Mouse (Mus musculus) A20 (cell line): ENCODE data around the gene Cdca7l.
"Not testable (repeated sequence)": the region's sequence is repeated elsewhere in the genome, so short reads cannot be mapped to it uniquely, and the experiment has no call there.

Source experiments
- DNase-seq: peaks from one replicate; pipeline ENCODE4 v3.0.0-alpha.2; 2011; ENCODE audit warnings: low read depth, low spot score

Cdca7l gene

GRCm38 (mm10) chr12:117861249-117861648 is 57.2 kb downstream of the Cdca7l start:
- no peak for DNase-seq

GRCm38 (mm10) chr12:117862655-117863054 is 58.6 kb downstream of the Cdca7l start:
- no peak for DNase-seq

GRCm38 (mm10) chr12:117867708-117868564 is 63.8 kb downstream of the Cdca7l start:
- peak; percentile 22 for DNase-seq

GRCm38 (mm10) chr12:117872265-117872664 is 68.2 kb downstream of the Cdca7l start:
- DNase-seq, result no peak

- DNase-seq, result no peak
Measured at GRCm38 (mm10) chr12:117878341-117878740, 74.3 kb downstream of the Cdca7l start.

- DNase-seq, result no peak
Measured at GRCm38 (mm10) chr12:117884627-117885026, 80.5 kb downstream of the Cdca7l start.

- DNase-seq, result no peak
Measured at GRCm38 (mm10) chr12:117887422-117887821, 83.3 kb downstream of the Cdca7l start.

- not testable (repeated sequence) for DNase-seq
Measured at GRCm38 (mm10) chr12:117900798-117901197, 96.7 kb downstream of the Cdca7l start.

GRCm38 (mm10) chr12:117901352-117901751 is 97.3 kb downstream of the Cdca7l start:
- DNase-seq, result not testable (repeated sequence)

- DNase-seq, result no peak
Measured at GRCm38 (mm10) chr12:117903671-117904070, 99.6 kb downstream of the Cdca7l start.

- DNase-seq, result not testable (repeated sequence)
Measured at GRCm38 (mm10) chr12:117905232-117905840, 101.2 kb downstream of the Cdca7l start.

GRCm38 (mm10) chr12:117911396-117911795 is 107.3 kb downstream of the Cdca7l start:
- no peak for DNase-seq

GRCm38 (mm10) chr12:117914613-117915245 is 110.6 kb downstream of the Cdca7l start:
- DNase-seq, result no peak

GRCm38 (mm10) chr12:117915826-117916588 is 111.9 kb downstream of the Cdca7l start:
- DNase-seq, result no peak
